Mouse (Mus musculus): ENCODE results near the gene Gar1. TPM values are rescaled to one million over a fixed set of nuclear protein-coding genes. Genes with fewer than 3 reads are reported as not detected.
A peak's percentile ranks its signal among the peaks of the same experiment; 100 is the strongest.

The Gar1 gene
- polyA plus RNA-seq, 1 experiment from 2014 or later = 52.2 TPM

GRCm38 (mm10) chr3:129836051-129836697 is 5.0 kb upstream of the Gar1 start:
- Histone ChIP-seq H3K4me1 (replicated peaks) (peaks cover 12% of the 10 kb centered on the region), H3K9me3 (replicated peaks) (no peaks in the 10 kb centered on the region), H3K27me3 (replicated peaks) (no peaks in the 10 kb centered on the region), H3K4me3 (peak overlapping the region; percentile 13; the same call in 1 of the 2 replicates), H3K4me2 (peak overlapping the region; percentile 59), H3K27ac (ENCODE audit: poor library complexity, severe bottlenecking) (peak overlapping the region; percentile 65), H3K9ac (no peak overlapping the region), H3K36me3 (no peaks in the 10 kb centered on the region)
- ATAC-seq (ENCODE audit: insufficient number of reproducible peaks, low FRiP score) = no peak; the same call in 1 of the 2 replicates
- 19% methylated on average over 11 of the region's 11 CpGs for WGBS

DNA sequence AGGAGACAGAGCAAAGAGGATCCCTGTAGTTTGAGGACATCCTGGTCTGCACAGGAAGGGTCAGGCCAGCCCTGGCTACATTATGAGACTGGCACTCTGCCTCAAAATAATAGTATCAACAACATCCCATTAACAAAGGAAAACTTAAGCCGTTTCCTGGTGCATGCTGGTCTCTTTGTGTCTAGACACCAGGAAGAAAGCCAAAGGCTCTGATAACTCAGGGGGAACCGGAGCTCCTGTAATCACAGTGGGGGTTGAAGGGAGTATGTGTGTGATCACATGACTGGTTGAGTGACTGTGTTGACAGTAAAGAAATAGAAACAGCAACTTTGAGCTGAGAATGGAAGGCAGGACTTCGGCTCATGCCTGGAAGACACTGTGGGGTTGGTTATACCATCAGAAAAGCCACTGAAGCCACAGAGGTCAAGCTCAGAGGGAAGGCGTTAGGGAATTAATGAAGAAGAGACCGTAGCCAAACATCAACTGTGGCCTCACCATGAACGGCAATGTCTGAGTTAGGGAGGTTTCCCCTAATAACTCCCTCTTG is 4.3 kb upstream of the Gar1 start, which contains the start of gene Cfi:
TSS of gene Cfi (plus strand) at position 497 of the 547 bp plus-strand sequence.
- ATAC-seq (ENCODE audit: insufficient number of reproducible peaks, low FRiP score) = peak; percentile 52; the same call in 1 of the 2 replicates
- Histone ChIP-seq H3K4me1 (replicated peaks) (peaks cover 12% of the 10 kb centered on the region), H3K36me3 (no peaks in the 10 kb centered on the region), H3K9ac (no peak within 1 kb of the TSS), H3K9me3 (replicated peaks) (no peaks in the 10 kb centered on the region), H3K4me3 (peak within 1 kb of the TSS; percentile 13; the same call in 1 of the 2 replicates), H3K27ac (ENCODE audit: poor library complexity, severe bottlenecking) (peak within 1 kb of the TSS; percentile 65), H3K27me3 (replicated peaks) (no peaks in the 10 kb centered on the region), H3K4me2 (peak within 1 kb of the TSS; percentile 59)
- WGBS = 48% methylated on average over 6 of the region's 6 CpGs

DNA sequence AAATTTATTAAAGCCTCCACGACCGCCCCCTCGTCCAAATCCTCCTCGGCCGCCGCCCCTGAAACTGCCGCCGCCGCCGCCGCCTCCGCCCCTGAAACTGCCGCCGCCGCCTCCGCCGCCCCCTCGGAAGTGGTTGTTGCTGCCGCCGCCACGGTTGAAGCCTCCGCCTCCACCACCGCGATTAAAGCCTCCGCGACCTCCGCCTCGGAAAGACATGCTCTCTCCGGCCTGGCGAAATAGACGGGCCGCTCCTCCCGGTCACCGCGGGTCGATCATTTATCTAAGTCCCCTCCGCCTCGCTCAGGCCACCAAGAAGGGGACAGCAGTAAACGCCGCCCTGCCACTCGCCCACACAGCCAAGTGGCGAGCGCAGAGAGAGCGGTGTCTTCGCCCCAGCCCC is 570 bp downstream of the Gar1 start:
- H3K27me3 ChIP-seq (replicated peaks) = no peaks in the 10 kb centered on the region
- ATAC-seq (ENCODE audit: insufficient number of reproducible peaks, low FRiP score) = no peak
- H3K4me1 ChIP-seq (replicated peaks) = peaks cover 20% of the 10 kb centered on the region
- H3K4me2 ChIP-seq = peak overlapping the region; percentile 88
- H3K27ac ChIP-seq (ENCODE audit: poor library complexity, severe bottlenecking) = peak overlapping the region; percentile 91
- no peaks in the 10 kb centered on the region for H3K9me3 ChIP-seq (replicated peaks)
- WGBS = under 1% methylated on average over 37 of the region's 45 CpGs
- H3K4me3 ChIP-seq = peak overlapping the region; percentile 97
- peak overlapping the region; percentile 93 for H3K9ac ChIP-seq
- peaks cover 30% of the 10 kb centered on the region for H3K36me3 ChIP-seq

DNA sequence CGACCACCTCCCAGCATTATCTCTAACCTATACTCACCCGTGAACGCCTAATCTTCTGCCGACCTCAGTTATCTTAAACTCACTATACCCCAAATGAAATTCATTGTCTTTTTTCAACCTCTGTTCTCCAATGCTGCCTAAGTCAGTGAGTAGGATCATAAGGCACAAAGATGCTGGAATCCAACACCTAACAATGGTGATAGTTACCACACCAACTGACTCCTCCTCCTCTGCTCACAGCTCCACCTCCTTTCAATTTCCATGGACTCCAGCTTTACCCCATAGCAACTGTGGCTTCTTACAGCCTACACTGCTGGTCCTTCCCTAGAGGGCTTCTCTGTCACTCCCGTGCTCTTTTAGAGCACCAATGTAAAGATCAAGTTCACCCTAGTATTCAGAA is 3.5 kb downstream of the Gar1 start:
- no peak for ATAC-seq (ENCODE audit: insufficient number of reproducible peaks, low FRiP score)
- no peaks in the 10 kb centered on the region for H3K9me3 ChIP-seq (replicated peaks)
- no peaks in the 10 kb centered on the region for H3K27me3 ChIP-seq (replicated peaks)
- no peak overlapping the region for H3K27ac ChIP-seq (ENCODE audit: poor library complexity, severe bottlenecking)
- WGBS = 86% methylated on average over 5 of the region's 5 CpGs
- H3K4me1 ChIP-seq (replicated peaks) = peaks cover 15% of the 10 kb centered on the region
- no peak overlapping the region for H3K4me2 ChIP-seq
- peaks cover 53% of the 10 kb centered on the region for H3K36me3 ChIP-seq
- H3K4me3 ChIP-seq = no peak overlapping the region
- H3K9ac ChIP-seq = no peak overlapping the region

DNA sequence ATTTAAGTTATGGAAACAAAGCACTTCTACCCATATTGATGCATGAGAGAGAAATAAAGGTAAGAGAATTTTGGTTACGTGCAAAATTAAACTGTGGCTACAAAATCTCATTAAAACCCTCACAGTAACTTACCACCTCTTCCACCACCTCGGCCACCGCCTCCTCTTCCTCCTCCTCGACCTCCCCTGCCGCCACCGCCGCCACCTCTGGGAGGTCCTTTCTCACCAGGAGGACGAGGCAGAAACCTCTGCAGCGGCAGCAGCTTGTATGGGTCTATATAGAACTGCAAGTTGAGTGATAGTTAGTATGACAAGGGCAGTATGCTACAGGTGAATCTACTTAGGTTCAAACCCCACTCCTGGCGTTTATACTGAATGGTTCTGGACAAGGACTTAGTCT is 4.5 kb downstream of the Gar1 start:
- no peak for ATAC-seq (ENCODE audit: insufficient number of reproducible peaks, low FRiP score)
- H3K4me3 ChIP-seq = no peak overlapping the region
- H3K4me2 ChIP-seq = no peak overlapping the region
- no peak overlapping the region for H3K27ac ChIP-seq (ENCODE audit: poor library complexity, severe bottlenecking)
- 89% methylated on average over 10 of the region's 10 CpGs for WGBS
- H3K9ac ChIP-seq = no peak overlapping the region
- no peaks in the 10 kb centered on the region for H3K9me3 ChIP-seq (replicated peaks)
- H3K36me3 ChIP-seq = peaks cover 54% of the 10 kb centered on the region
- no peaks in the 10 kb centered on the region for H3K27me3 ChIP-seq (replicated peaks)
- peaks cover 15% of the 10 kb centered on the region for H3K4me1 ChIP-seq (replicated peaks)

- peaks cover 54% of the 10 kb centered on the region for H3K36me3 ChIP-seq
- H3K4me2 ChIP-seq = no peak overlapping the region
- no peak overlapping the region for H3K9ac ChIP-seq
- H3K9me3 ChIP-seq (replicated peaks) = no peaks in the 10 kb centered on the region
- H3K27ac ChIP-seq (ENCODE audit: poor library complexity, severe bottlenecking) = no peak overlapping the region
- H3K4me3 ChIP-seq = no peak overlapping the region
- no peak for ATAC-seq (ENCODE audit: insufficient number of reproducible peaks, low FRiP score)
- peaks cover 13% of the 10 kb centered on the region for H3K4me1 ChIP-seq (replicated peaks)
- H3K27me3 ChIP-seq (replicated peaks) = no peaks in the 10 kb centered on the region
- 90% methylated on average over 10 of the region's 10 CpGs for WGBS
These were observed 6.3 kb downstream of the Gar1 start for GRCm38 (mm10) chr3:129824891-129825290.

- no peak overlapping the region for H3K4me2 ChIP-seq
- no peaks in the 10 kb centered on the region for H3K27me3 ChIP-seq (replicated peaks)
- ATAC-seq (ENCODE audit: insufficient number of reproducible peaks, low FRiP score) = no peak
- H3K4me1 ChIP-seq (replicated peaks) = peaks cover 6% of the 10 kb centered on the region
- H3K9me3 ChIP-seq (replicated peaks) = no peaks in the 10 kb centered on the region
- no peak overlapping the region for H3K9ac ChIP-seq
- WGBS = 96% methylated on average over 4 of the region's 4 CpGs
- no peak overlapping the region for H3K27ac ChIP-seq (ENCODE audit: poor library complexity, severe bottlenecking)
- H3K36me3 ChIP-seq = peaks cover 52% of the 10 kb centered on the region
- H3K4me3 ChIP-seq = no peak overlapping the region
These were observed 7.0 kb downstream of the Gar1 start for GRCm38 (mm10) chr3:129824146-129824545.

GRCm38 (mm10) chr3:129823293-129823692 is 7.9 kb downstream of the Gar1 start:
- Histone ChIP-seq H3K4me2 (no peak overlapping the region), H3K9me3 (replicated peaks) (no peaks in the 10 kb centered on the region), H3K36me3 (peaks cover 47% of the 10 kb centered on the region), H3K4me3 (no peak overlapping the region), H3K27ac (ENCODE audit: poor library complexity, severe bottlenecking) (no peak overlapping the region), H3K4me1 (replicated peaks) (no peaks in the 10 kb centered on the region), H3K27me3 (replicated peaks) (no peaks in the 10 kb centered on the region), H3K9ac (no peak overlapping the region)
- no peak for ATAC-seq (ENCODE audit: insufficient number of reproducible peaks, low FRiP score)
- WGBS = 51% methylated on average over 5 of the region's 5 CpGs

GRCm38 (mm10) chr3:129822206-129822775 is 8.9 kb downstream of the Gar1 start, which contains the start of gene Rrh:
Rrh (minus strand) TSS chr3:129822587.
- no peak within 1 kb of the TSS for H3K4me3 ChIP-seq

GRCm38 (mm10) chr3:129821736-129822135 is 9.5 kb downstream of the Gar1 start:
- no peak overlapping the region for H3K4me3 ChIP-seq
- H3K27me3 ChIP-seq (replicated peaks) = no peaks in the 10 kb centered on the region
- no peak overlapping the region for H3K9ac ChIP-seq
- H3K27ac ChIP-seq (ENCODE audit: poor library complexity, severe bottlenecking) = no peak overlapping the region
- H3K4me2 ChIP-seq = no peak overlapping the region
- H3K36me3 ChIP-seq = peaks cover 35% of the 10 kb centered on the region
- H3K9me3 ChIP-seq (replicated peaks) = no peaks in the 10 kb centered on the region
- WGBS = 70% methylated on average over 8 of the region's 8 CpGs
- no peak for ATAC-seq (ENCODE audit: insufficient number of reproducible peaks, low FRiP score)
- no peaks in the 10 kb centered on the region for H3K4me1 ChIP-seq (replicated peaks)

More at GRCm38 (mm10) chr3:129822206-129822775, 8.9 kb downstream of the Gar1 start, which contains the start of gene Rrh:
- no peak for ATAC-seq (ENCODE audit: insufficient number of reproducible peaks, low FRiP score)
- Histone ChIP-seq H3K4me2 (no peak within 1 kb of the TSS), H3K4me1 (replicated peaks) (no peaks in the 10 kb centered on the region), H3K9ac (no peak within 1 kb of the TSS), H3K36me3 (peaks cover 37% of the 10 kb centered on the region), H3K9me3 (replicated peaks) (no peaks in the 10 kb centered on the region), H3K27me3 (replicated peaks) (no peaks in the 10 kb centered on the region), H3K27ac (ENCODE audit: poor library complexity, severe bottlenecking) (no peak within 1 kb of the TSS)
- 91% methylated on average over 11 of the region's 11 CpGs for WGBS

DNA sequence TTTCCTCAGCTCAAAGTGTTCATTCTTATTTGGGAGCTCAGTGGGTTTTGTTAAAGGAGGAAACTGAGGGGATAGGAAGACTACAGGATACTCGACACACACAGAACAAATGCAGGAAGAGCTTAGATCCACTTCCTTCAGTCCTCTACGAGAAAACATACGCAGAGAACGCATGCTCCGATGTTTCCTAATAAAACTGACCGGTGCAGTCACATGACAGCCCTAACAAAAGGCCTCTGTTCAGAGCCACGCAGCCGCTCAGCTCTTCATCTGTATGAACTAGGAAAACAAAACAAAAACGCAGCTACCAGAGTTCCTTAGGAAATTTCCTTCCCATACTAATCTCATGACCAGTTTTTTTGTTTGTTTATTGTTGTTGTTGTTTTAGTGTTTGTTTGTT is 10.3 kb downstream of the Gar1 start:
- Histone ChIP-seq H3K4me2 (no peak overlapping the region), H3K9me3 (replicated peaks) (no peaks in the 10 kb centered on the region), H3K27ac (ENCODE audit: poor library complexity, severe bottlenecking) (no peak overlapping the region), H3K36me3 (peaks cover 26% of the 10 kb centered on the region), H3K4me1 (replicated peaks) (no peaks in the 10 kb centered on the region), H3K9ac (no peak overlapping the region), H3K27me3 (replicated peaks) (no peaks in the 10 kb centered on the region), H3K4me3 (no peak overlapping the region)
- WGBS = 72% methylated on average over 9 of the region's 9 CpGs
- ATAC-seq (ENCODE audit: insufficient number of reproducible peaks, low FRiP score) = no peak

All from heart, embryonic 12.5 days (tissue).